Mouse (Mus musculus) macrophage (primary cell): Measurements from ENCODE around the gene Rbm6. TPM values are rescaled to one million over a fixed set of nuclear protein-coding genes. Genes with fewer than 3 reads are reported as not detected.

Experiments used
- H3K27ac ChIP-seq: fragments of 350-480 bp; formaldehyde crosslinking; 2 replicates; pipeline ENCODE4 v1.9.0; 2021
- H3K36me3 ChIP-seq: fragments of 350-480 bp; formaldehyde crosslinking; 2 replicates; pipeline ENCODE4 v1.9.0; 2021; ENCODE audit errors: inconsistent target
- H3K4me3 ChIP-seq: fragments of 350-480 bp; formaldehyde crosslinking; 2 replicates; pipeline ENCODE4 v1.9.0; 2021; ENCODE audit errors: inconsistent target
- H3K79me2 ChIP-seq: fragments of 350-480 bp; formaldehyde crosslinking; 2 replicates; pipeline ENCODE4 v1.9.0; 2021; ENCODE audit errors: inconsistent target
- WGBS: methylation state at CpG from one replicate; pipeline ENCODE4 v1.1.7; 2026; ENCODE audit warnings: inconsistent platforms; ENCODE audit not compliant: missing documents; 5-methylcytosine and 5-hydroxymethylcytosine counted together
- polyA plus RNA-seq: library from polyadenylated mRNA; stranded (reverse); fragments of 250-400 nt; gene quantifications from 3 replicates; pipeline ENCODE4 v1.2.4, GENCODE M21; 2018; ENCODE audit warnings: inconsistent platforms
- total RNA-seq, 78 experiments: library from RNA; depleted of rRNA; stranded (reverse); fragments of 250-400 nt; gene quantifications; 1 replicate in 9 of 78; 2 replicates in 24 of 78; 3 replicates in 43 of 78; 4 replicates in 2 of 78; pipeline ENCODE4 v1.2.4; 2018; ENCODE audit warnings: inconsistent platforms in 56 of 78

Gene Rbm6
- total RNA-seq (2018; cell fraction: chromatin; rRNA removed), result 100 to 1,000 TPM; 249 to 521 (median 397) TPM
- total RNA-seq (2018; cell fraction: cytosol; rRNA removed), result 10 to 100 TPM; 27.9 to 54.3 (median 40.4) TPM
- 100 to 1,000 TPM; 144 to 359 (median 209) TPM for total RNA-seq (2018; cell fraction: nucleus; rRNA removed)
- 41.6 to 90.8 TPM (median 45.5 TPM) in 3 replicates for polyA plus RNA-seq

DNA sequence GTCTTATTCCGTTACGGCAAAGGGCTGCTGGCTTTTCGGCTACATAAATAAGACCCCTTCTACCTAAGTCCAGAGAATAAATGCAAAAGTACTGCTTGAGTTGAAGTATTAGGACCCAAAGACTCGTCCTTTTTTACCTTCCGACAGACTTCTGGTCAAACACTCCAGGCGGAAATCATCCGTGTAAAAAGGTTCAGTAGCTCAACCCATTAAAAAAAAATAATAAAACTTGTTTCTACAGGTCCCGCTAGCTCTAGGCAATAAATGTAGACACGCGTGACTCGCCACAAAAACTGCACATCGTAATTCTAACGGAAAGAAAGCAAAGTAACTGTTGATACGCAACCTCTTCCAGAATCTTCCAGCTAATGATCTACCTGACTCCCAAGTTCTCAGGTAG, at the start of gene Rbm6:
Gene Rbm6, minus strand, starts transcription at position 101 of the 400 bp plus-strand sequence.
- peaks cover 40% of the 10 kb centered on the region for H3K79me2 ChIP-seq
- 7% methylated on average over 14 of the region's 14 CpGs for WGBS
- no peaks in the 10 kb centered on the region for H3K36me3 ChIP-seq
- peak within 1 kb of the TSS; percentile 57 for H3K27ac ChIP-seq
- H3K4me3 ChIP-seq, result peak within 1 kb of the TSS; percentile 94

DNA sequence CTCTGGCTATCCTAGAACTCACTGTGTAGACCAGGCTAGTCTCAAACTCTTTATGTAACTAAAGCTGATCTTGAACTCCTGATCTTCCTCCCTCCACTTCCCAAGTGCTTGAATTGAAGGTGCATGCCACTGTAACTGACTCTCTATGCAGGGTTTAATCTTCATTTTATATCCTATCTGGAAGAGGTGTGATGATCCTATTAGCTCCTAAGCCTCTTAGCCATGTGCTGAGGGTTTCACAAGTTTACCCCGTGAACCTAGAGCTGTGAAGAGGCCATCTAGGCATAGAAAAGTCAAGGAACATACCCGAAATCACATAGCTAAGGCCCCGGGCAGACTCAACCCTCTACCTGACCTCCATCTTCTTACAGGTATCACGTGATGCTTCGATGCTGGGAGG, 46.4 kb upstream of the Rbm6 start:
- WGBS, result 95% methylated on average over 5 of the region's 5 CpGs
- Histone ChIP-seq H3K79me2 (no peaks in the 10 kb centered on the region), H3K36me3 (no peaks in the 10 kb centered on the region), H3K4me3 (no peak overlapping the region), H3K27ac (no peak overlapping the region)

DNA sequence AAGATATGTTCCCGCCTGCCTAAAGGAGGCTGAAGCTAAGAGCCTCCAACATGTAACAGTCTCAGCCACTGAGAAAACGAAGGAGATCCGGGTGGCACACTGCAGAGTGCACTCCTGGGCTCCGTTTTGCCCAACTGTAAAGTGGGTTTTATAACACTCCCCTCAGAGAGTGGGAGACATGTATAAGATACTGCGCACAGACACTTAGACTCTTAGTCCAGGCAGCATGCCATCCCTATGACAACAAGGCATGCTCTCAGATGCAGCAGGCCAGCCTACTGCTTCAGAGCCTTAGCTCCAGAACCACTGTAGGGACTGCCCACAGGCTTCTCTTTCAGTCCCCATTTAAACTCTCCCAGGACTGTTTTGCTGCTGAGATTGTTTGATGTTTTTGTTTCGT, 45.8 kb upstream of the Rbm6 start:
- no peak overlapping the region for H3K27ac ChIP-seq
- 85% methylated on average over 6 of the region's 6 CpGs for WGBS
- no peaks in the 10 kb centered on the region for H3K36me3 ChIP-seq
- H3K79me2 ChIP-seq, result no peaks in the 10 kb centered on the region
- H3K4me3 ChIP-seq, result no peak overlapping the region

DNA sequence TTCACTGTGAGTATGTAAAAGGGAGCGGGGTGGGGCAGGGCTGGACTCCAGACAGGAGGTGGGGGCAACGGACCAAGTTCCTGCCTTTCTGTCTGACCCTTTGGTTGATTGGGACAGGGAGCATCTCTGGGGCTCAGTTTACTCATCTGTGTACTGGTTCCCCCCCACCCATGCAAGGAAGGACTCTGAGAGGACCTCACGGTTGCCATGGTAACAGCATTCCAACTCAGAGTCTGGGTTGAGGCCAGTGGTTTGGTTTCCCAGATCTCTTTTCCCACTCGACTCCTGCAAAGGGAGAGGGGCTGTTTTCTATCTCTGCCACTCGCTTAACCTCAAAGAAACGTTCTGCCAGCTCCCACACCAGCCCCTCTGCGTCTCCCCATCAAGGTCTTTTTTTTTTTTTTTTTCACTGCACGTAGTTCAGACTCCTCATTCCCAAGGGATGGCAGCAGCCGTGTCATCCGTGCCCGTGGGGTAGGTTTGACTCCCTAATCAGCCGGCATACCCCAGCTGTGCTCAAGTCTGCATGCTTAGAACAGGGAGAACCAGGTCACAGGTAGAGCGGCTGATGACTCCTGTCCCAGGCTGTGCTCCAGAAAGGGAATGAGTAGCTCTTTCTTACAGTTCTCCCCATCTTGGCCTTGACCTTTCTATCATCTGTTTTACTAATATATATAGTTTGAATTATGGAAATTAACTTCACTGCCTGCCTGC, 45.0 kb upstream of the Rbm6 start:
- H3K79me2 ChIP-seq, result no peaks in the 10 kb centered on the region
- no peaks in the 10 kb centered on the region for H3K36me3 ChIP-seq
- H3K27ac ChIP-seq, result no peak overlapping the region
- no peak overlapping the region for H3K4me3 ChIP-seq
- 86% methylated on average over 13 of the region's 13 CpGs for WGBS

DNA sequence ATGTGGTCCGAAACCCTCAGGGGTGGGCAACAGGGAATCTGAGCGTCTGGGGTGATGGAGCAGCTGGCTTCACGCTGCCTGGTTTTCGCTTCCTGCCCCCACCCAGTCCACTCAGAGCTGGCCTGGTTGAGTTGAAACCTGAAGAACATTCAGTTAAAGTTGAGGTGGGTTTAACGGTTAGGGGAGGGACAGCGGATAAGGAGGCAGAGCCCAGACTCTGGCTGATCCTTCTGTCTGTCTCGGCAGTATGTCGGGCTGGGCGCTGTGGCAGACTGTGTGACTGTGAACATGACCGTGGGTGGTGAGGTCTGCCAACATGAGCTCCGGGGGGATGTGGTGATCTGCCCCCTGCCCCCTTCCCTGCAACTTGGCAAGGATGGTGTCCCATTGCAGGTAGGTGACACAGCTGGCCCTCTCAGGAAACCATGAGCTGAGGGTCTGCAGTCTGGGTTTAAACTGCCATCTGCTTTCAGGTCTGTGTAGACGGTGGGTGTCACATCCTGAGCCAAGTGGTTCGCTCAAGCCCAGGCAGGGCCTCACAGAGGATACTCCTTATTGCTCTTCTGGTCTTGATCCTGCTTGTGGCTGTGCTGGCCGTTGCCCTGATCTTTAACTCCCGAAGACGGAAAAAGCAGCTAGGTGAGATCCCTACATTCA, 41.9 kb upstream of the Rbm6 start:
- no peaks in the 10 kb centered on the region for H3K79me2 ChIP-seq
- WGBS, result 79% methylated on average over 14 of the region's 16 CpGs
- H3K4me3 ChIP-seq, result no peak overlapping the region

DNA sequence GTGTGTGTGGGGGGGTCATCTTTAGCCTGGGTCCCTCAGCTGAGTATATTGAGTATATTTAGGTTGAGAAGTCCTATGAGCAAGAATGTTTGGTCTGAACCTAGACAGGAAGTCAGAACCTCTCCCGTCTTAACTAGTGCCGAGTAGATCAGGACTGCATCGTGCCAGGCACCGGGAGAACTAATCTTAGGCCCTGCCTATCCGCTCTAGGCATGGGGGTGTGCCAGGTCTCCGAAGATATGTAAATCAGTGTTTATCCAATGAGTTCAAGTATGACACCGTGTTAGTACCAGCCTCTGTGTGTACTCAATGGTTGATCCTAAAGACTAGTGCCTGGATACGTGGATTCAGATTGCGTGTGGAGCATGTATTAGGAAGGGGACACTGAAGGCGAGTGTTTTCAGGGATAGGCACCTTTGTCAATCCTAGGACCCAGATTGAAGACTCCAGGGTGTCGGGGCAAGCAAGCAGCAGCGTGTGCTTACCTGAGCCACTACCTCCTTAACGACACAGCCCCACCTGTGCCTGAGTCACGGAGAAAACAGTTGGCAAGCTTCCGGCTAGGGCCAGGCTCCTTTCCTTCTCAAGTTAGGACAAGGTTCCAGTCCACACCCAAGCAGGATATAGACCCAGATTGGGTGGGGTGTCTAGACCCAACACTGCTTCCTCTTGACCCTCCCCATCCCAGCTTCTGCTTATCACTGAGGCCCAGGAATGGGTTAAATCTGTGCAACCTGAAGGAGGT, 37.2 kb upstream of the Rbm6 start:
- Histone ChIP-seq H3K36me3 (no peaks in the 10 kb centered on the region), H3K4me3 (no peak overlapping the region), H3K79me2 (no peaks in the 10 kb centered on the region), H3K27ac (no peak overlapping the region)
- WGBS, result 94% methylated on average over 15 of the region's 15 CpGs

More for the DNA sequence above, 41.9 kb upstream of the Rbm6 start:
- Histone ChIP-seq H3K27ac (no peak overlapping the region), H3K36me3 (no peaks in the 10 kb centered on the region)

DNA sequence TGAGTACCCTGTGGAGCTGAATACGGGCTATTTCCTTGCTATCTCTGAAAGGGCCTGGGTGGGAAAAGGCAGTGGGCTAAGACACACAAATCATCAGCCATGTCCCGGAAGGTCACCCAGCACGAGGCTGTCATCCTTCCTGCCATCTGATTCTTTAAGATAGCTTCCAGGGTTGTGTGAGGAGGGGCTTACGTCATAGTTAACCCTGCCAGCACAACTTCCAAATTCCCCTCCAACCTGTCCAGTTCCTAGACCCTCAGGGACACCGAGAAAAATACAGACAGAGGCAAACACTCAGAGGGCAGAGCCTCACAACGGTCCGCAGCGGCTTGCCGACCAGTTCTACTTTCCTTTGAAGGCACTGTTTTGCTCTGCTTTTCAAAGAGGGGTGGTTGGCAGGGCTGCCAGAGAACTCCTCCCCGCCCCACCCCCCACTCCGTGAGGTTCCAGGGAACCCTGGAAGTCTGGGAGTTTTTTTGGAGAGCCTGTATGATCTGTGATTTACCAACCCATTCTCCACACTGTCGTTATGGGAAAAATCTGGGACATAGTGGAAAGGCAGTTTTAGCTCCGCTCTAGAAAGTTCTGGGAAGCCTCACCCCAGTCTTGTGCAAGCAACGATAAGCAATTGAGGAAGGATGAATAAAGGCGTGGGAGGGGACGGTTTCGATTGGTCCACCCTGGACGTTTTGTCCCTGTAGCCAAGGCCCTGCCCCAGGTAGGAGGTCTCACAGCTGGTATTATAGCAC, 35.5 kb upstream of the Rbm6 start:
- H3K79me2 ChIP-seq, result no peaks in the 10 kb centered on the region
- 48% methylated on average over 18 of the region's 18 CpGs for WGBS
- H3K27ac ChIP-seq, result no peak overlapping the region
- no peaks in the 10 kb centered on the region for H3K36me3 ChIP-seq
- H3K4me3 ChIP-seq, result no peak overlapping the region

DNA sequence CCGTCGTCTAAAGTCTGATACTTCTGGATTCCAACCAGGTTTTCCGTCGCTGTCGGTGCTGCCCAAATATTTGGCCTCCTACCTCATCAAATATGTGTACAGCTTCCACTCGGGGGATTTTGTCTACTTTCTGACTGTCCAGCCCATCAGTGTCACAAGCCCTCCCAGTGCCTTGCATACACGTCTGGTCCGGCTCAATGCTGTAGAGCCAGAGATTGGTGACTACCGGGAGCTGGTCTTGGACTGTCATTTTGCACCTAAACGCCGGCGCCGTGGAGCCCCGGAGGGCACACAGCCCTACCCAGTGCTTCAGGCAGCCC, 34.7 kb upstream of the Rbm6 start:
- WGBS, result 93% methylated on average over 14 of the region's 14 CpGs

DNA sequence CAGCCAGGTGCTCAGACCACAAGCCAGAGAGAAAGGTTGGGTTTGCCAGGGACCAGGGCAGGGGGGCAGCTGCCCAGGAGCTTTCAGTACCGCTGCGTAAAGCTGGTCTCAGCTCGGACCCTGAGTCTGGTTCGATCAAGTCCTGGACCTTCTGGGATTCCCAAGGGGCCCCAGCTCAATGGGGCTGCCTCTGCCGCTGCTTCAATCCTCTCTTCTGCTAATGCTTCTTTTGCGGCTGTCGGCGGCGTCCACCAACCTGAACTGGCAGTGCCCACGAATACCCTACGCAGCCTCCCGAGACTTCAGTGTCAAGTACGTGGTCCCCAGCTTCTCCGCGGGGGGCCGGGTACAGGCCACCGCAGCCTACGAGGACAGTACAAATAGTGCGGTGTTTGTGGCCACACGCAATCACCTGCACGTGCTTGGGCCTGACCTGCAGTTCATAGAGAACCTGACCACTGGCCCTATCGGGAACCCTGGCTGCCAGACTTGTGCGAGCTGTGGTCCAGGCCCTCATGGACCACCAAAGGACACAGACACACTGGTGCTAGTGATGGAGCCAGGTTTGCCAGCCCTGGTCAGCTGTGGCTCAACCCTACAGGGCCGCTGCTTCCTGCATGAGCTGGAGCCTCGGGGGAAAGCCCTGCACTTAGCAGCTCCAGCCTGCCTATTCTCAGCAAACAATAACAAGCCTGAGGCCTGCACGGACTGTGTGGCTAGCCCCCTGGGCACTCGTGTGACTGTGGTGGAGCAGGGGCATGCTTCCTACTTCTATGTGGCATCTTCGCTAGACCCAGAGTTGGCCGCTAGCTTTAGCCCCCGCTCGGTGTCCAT, 34.1 kb upstream of the Rbm6 start:
- H3K36me3 ChIP-seq, result peaks cover 8% of the 10 kb centered on the region; the same call in 1 of the 2 replicates
- no peak overlapping the region for H3K4me3 ChIP-seq
- H3K79me2 ChIP-seq, result no peaks in the 10 kb centered on the region
- WGBS, result 82% methylated on average over 31 of the region's 31 CpGs
- H3K27ac ChIP-seq, result no peak overlapping the region

More for the DNA sequence above, 34.7 kb upstream of the Rbm6 start:
- H3K4me3 ChIP-seq, result no peak overlapping the region
- H3K27ac ChIP-seq, result no peak overlapping the region
- no peaks in the 10 kb centered on the region for H3K79me2 ChIP-seq
- peaks cover 2% of the 10 kb centered on the region; the same call in 1 of the 2 replicates for H3K36me3 ChIP-seq

DNA sequence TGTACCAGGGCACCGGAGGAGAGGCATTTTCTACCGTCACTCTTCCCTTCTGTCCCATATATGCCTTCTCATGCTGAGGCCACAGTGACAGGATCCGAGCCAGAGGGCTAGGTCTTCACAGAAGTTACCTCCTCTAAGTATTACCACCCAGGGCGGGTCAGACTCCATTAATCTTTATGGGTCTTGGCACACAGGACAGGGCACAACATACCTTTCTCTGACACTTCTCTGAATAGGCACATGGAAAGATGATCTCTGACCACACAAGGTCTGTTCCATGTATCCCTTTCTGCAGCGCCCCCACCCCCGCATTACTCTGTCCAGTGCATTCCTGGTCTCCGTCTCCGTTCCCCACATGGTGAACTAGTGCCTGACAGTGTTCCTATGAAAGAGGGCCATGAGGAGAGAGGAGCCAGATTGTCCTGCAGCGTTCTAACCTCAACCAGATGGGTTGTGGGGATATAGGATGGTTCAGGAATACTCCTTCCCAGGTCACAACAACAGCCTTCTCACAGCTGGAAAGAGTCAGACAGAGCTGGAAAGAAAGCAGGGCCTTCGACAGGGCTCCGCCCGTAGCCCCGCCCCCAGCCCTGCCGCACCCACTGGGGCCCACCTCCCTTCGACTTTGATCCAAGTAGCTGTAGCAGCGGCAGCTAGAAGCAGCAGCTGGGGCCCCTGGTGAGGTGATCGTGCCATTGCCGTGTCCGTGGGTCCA, 33.4 kb upstream of the Rbm6 start, which contains the start of gene Mst1r:
Gene Mst1r, plus strand, starts transcription at position 622 of the 715 bp plus-strand sequence.
- no peak within 1 kb of the TSS for H3K27ac ChIP-seq
- H3K79me2 ChIP-seq, result no peaks in the 10 kb centered on the region
- peaks cover 13% of the 10 kb centered on the region; the same call in 1 of the 2 replicates for H3K36me3 ChIP-seq
- no peak within 1 kb of the TSS for H3K4me3 ChIP-seq
- WGBS, result 45% methylated on average over 19 of the region's 19 CpGs

DNA sequence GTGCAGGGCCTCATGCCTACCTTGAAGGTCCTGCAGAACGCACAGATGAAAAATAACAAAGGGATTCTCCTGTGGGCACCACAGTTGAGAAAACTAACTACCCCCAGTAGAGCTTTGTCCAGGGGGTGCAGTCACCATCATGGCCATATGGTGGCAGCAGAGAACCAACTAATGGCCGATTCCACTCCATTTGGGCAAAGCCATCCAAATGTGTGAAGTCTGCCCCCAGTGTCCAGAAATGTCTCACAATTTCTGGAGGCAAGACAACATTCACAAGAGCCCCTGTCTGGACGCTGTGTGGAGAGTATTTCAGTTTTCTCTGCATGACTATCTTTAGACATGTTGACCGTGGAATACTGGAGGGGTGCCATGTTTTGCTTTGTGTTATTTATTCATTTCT, 31.7 kb upstream of the Rbm6 start:
- Histone ChIP-seq H3K27ac (no peak overlapping the region), H3K4me3 (no peak overlapping the region)

DNA sequence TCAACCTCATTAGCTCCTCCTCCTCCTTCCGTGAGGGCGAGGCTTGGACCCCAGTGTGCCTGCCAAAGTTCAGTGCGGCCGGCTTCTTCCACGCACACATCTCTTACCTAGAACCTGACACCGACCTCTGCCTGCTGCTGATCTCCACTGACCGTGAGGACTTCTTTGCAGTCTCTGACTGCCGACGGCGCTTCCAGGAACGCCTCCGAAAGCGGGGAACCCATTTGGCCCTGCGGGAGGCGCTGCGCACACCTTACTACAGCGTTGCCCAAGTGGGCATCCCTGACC, 28.5 kb upstream of the Rbm6 start:
- peaks cover 42% of the 10 kb centered on the region for H3K36me3 ChIP-seq

More for the DNA sequence above, 31.7 kb upstream of the Rbm6 start:
- Histone ChIP-seq H3K79me2 (no peaks in the 10 kb centered on the region), H3K36me3 (peaks cover 25% of the 10 kb centered on the region; the same call in 1 of the 2 replicates)
- 0% methylated on average over 4 of the region's 4 CpGs for WGBS

More for the DNA sequence above, 28.5 kb upstream of the Rbm6 start:
- H3K79me2 ChIP-seq, result no peaks in the 10 kb centered on the region
- WGBS, result 79% methylated on average over 17 of the region's 17 CpGs
- H3K4me3 ChIP-seq, result no peak overlapping the region
- no peak overlapping the region for H3K27ac ChIP-seq
